Mouse (Mus musculus) testis, adult 2 months (tissue): ENCODE data around the gene Astn2.

ENCODE experiments used
- CTCF ChIP-seq: fragments of 200-500 bp; IDR thresholded peaks from 2 replicates; pipeline ENCODE4 v1.5.1; 2012; ENCODE audit warnings: low read depth, mild to moderate bottlenecking, inconsistent platforms, low read length, moderate library complexity; ENCODE audit not compliant: control insufficient read depth, insufficient read depth, insufficient replicate concordance
- POLR2A ChIP-seq: fragments of 200-500 bp; IDR thresholded peaks from 2 replicates; pipeline ENCODE4 v1.6.1; 2012; ENCODE audit warnings: low read depth, mild to moderate bottlenecking, inconsistent platforms, low read length, moderate library complexity; ENCODE audit not compliant: control insufficient read depth

GRCm38 (mm10) chr4:66126181-66126580 lies 278.2 kb downstream of the Astn2 start:
- TF ChIP-seq POLR2A: no peak
- TF ChIP-seq CTCF: no peak
